Mouse (Mus musculus): Measurements from ENCODE around the gene Fam110c.

DNA sequence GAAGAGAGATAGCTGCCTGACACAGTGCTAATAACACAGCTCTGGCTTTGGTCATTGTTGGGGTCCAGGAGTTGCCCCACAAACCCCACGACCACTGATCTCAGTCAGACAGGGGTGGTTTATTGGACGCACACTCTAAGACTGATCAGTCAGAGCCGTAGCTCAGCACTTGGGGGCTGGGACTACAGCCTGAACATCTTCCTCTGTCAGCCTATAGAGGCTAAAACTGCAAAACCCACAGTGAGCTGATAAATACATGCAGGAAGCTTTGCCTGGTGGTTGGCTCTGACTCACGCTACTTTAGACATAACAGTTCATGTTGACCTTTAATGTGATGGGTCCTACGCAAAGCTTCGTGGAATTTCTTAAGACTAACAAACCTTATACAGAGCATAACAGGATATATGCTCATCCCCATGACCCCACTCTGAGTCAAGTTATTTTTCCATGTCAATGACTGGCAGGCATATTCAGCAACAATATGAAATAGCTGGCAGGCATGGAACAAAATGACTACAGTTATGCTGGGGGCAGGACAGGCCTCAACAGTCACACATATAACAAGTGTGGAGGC, 17.3 kb upstream of the Fam110c start:
- TF ChIP-seq CTCF (IDR thresholded peaks at IDR 0.05; ENCODE audit: borderline replicate concordance, control insufficient read depth, extremely low read depth, insufficient read depth, low read length, poor library complexity) (no peak), POLR2A (IDR thresholded peaks at IDR 0.05; ENCODE audit: control insufficient read depth, extremely low read depth, insufficient read depth, low read length, poor library complexity) (no peak)

Data from thymus, adult 2 months (tissue).